Mouse (Mus musculus) lung, adult 2 months (tissue): ENCODE measurements at regions not wholly inside any gene's neighbourhood (a gene's known extent, or its start where the extent isn't known, plus 50 kb on each side); places are given as distances from the start of the nearest gene placed in this dataset.

Experiments used
- CTCF ChIP-seq: fragments of 200-500 bp; IDR thresholded peaks from 2 replicates; pipeline ENCODE4 v1.5.1; 2011; ENCODE audit warnings: mild to moderate bottlenecking, low read length, control low read depth; ENCODE audit not compliant: insufficient read depth
- POLR2A ChIP-seq: fragments of 200-500 bp; IDR thresholded peaks from 2 replicates; pipeline ENCODE4 v1.6.1; 2011; ENCODE audit warnings: low read depth, mild to moderate bottlenecking, control low read depth, low read length, borderline replicate concordance; ENCODE audit errors: extremely low read depth

DNA sequence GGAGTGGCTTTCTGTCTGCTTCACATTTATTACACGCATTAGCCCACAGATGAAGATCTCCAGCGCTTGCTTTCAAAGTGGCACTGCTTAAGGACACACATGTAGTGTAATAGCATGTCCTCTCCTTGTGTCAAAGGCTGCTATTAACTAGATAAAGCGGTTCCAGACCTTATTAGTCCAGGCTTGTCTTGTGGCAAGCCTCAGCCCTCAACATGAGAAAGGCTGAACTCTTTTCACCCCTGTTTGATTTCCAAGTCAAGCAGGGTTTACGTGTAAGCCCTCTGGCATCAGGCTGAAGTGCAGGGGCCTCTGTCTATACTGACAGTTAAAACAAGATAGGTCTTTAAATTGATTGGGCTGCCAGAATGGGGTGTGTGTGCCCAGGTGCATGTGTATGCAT is 403.7 kb upstream of the Adamts16 start:
- no peak for TF ChIP-seq POLR2A
- no peak for TF ChIP-seq CTCF
